Mouse (Mus musculus) embryonic facial prominence, embryonic 11.5 days (tissue): ENCODE measurements at regions not wholly inside any gene's neighbourhood (a gene's known extent, or its start where the extent isn't known, plus 50 kb on each side); places are given as distances from the start of the nearest gene placed in this dataset.

Experiments
- ATAC-seq: fragments of 200-750 bp; cut with Nextera tagmentation; replicated peaks from 2 replicates; pipeline ENCODE4 v1.8.0; 2017; ENCODE audit warnings: low read depth; ENCODE audit not compliant: insufficient number of reproducible peaks, low FRiP score, low TSS enrichment
- DNase-seq: peaks from one replicate; pipeline ENCODE4 v3.0.0-alpha.2; 2015; ENCODE audit warnings: low spot score
- H3K27ac ChIP-seq: fragments of 300-500 bp; sonication (generic); replicated peaks from 2 replicates; pipeline ENCODE4 v1.5.1; 2014; ENCODE audit warnings: mild to moderate bottlenecking, low read depth, low read length, control low read depth
- H3K27me3 ChIP-seq: fragments of 300-500 bp; sonication (generic); 2 replicates; pipeline ENCODE4 v1.6.1; 2014; ENCODE audit warnings: mild to moderate bottlenecking, low read length, moderate library complexity, mixed read lengths; ENCODE audit not compliant: control insufficient read depth, insufficient read depth
- H3K36me3 ChIP-seq: fragments of 300-500 bp; sonication (generic); replicated peaks from 2 replicates; pipeline ENCODE4 v1.6.1; 2014; ENCODE audit warnings: low read depth, mild to moderate bottlenecking, low read length, moderate library complexity, mixed read lengths; ENCODE audit not compliant: control insufficient read depth, insufficient read depth
- H3K4me1 ChIP-seq: fragments of 300-500 bp; sonication (generic); 2 replicates; pipeline ENCODE4 v1.6.1; 2014; ENCODE audit warnings: low read length, mixed read lengths; ENCODE audit not compliant: control insufficient read depth, insufficient read depth
- H3K4me2 ChIP-seq: fragments of 300-500 bp; sonication (generic); 2 replicates; pipeline ENCODE4 v1.6.1; 2014; ENCODE audit warnings: low read depth, mild to moderate bottlenecking, control low read depth, low read length, moderate library complexity
- H3K4me3 ChIP-seq: fragments of 300-500 bp; sonication (generic); 2 replicates; pipeline ENCODE4 v1.5.1; 2014; ENCODE audit warnings: low read depth, low read length, control low read depth
- H3K9ac ChIP-seq: fragments of 300-500 bp; sonication (generic); replicated peaks from 2 replicates; pipeline ENCODE4 v1.6.1; 2014; ENCODE audit warnings: mild to moderate bottlenecking, control low read depth, low read length
- H3K9me3 ChIP-seq: fragments of 300-500 bp; sonication (generic); replicated peaks from 2 replicates; pipeline ENCODE4 v1.6.1; 2016; ENCODE audit warnings: mild to moderate bottlenecking, low read length, inconsistent platforms, mixed read lengths; ENCODE audit not compliant: control insufficient read depth
- WGBS: fragments of 180-500 bp; shearing (Covaris S2); extraction: QIAGEN DNeasy Blood & Tissue Kit; methylation state at CpG from one replicate; pipeline ENCODE4 v1.1.7; 2014; 5-methylcytosine and 5-hydroxymethylcytosine counted together

DNA sequence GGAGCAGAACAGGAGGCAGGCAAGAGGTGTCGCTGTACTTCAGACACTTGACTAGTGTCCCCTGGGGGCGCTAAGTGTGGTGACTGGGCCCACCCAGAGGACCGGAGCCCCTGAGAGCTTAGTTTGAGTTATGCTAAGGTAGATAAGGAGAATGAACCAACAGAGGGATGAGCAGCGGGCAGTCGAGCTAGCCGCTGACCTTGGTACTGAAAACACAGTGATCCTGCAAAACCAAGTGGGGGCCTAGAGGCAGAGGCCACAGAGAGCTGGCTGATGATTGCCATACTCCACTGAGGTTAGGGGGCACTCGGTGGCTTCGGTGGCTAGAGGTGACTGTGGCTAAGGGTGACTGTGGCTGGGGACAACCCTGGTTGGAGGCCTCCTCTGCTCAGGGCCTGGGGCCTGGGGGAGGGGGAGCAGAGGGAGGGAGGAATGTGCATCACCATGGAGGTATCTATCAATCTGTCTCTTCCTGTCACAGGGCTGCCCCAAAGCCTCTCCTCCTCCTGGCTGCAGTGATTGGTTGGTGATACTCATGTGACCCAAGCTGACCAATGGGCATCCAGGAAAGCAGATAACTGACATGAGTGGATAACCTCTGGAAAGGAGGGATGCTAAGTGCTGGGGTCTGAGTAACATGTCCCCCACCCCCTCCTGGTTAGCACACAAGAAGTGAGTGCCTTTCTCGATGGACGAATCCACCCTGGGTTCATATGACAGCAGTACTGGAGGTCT is 80.3 kb upstream of the Igsf21 start:
- Histone ChIP-seq H3K4me3 (no peak overlapping the region), H3K27ac (no peak overlapping the region), H3K4me2 (no peak overlapping the region), H3K36me3 (no peaks in the 10 kb centered on the region), H3K9me3 (no peaks in the 10 kb centered on the region), H3K27me3 (no peaks in the 10 kb centered on the region), H3K4me1 (no peaks in the 10 kb centered on the region), H3K9ac (no peak overlapping the region)
- DNase-seq (peak; percentile 44), ATAC-seq (no peak; the same call in 1 of the 2 replicates)
- WGBS, result 30% methylated on average over 10 of the region's 10 CpGs

DNA sequence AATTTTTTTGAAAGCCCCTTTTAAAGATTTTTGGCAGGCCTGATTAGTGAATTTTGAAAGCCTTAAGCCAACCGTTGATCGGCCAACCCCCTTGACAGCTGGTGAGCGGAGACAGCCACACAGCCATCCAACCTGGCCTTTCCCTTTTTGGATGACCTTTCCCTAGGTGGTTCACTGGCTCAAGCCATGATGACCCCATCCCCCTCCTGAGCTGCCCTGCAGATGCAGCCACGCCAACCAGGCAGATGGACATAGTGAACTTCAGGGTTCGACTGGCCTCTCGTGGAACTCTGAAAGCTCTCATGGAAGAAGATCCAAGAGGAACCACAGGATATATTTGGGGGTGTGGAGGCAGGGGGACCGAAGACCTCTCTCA is 79.1 kb upstream of the Igsf21 start:
- Histone ChIP-seq H3K9ac (no peak overlapping the region), H3K27ac (no peak overlapping the region), H3K4me2 (no peak overlapping the region), H3K4me1 (no peaks in the 10 kb centered on the region), H3K9me3 (no peaks in the 10 kb centered on the region), H3K4me3 (no peak overlapping the region), H3K36me3 (no peaks in the 10 kb centered on the region), H3K27me3 (no peaks in the 10 kb centered on the region)
- DNase-seq, result no peak
- no peak for ATAC-seq
- WGBS, result 84% methylated on average over 7 of the region's 7 CpGs

DNA sequence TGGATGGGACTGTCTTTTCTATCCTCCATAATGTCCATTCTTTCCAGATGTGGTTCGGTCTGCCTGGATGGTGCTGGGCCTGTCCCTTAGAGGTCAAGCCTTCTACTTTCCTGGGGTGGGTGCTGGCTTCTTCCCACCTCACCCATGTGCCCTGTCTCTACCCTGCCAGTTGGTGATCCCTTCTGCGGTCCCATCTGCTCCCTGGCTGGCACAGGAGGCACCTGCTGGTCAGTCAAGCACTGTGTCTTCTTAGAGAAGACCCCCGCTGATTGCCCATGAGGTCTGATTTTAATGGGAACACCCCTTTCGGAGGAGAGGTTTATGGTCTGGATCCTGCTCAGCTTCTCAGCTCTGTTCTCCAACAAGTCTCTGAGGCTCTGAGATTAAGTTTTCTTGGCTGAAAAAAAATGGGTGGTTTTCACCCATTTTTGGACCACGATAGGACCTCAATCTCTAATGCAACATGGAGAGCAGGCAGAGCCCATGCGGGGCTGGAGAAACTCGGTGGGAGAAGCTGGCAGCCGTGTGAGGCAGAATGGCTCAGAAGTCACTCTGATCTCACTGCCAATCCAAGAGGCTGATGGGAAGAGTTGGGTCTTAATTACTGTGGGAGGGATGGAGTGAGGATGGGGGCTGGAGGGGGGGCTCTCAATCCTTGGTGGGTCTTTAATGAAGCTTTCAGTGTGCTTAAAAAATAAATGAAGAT is 78.5 kb upstream of the Igsf21 start:
- H3K36me3 ChIP-seq, result no peaks in the 10 kb centered on the region
- DNase-seq, result no peak
- H3K27me3 ChIP-seq, result no peaks in the 10 kb centered on the region
- H3K9ac ChIP-seq, result no peak overlapping the region
- H3K27ac ChIP-seq, result no peak overlapping the region
- ATAC-seq, result no peak
- H3K4me1 ChIP-seq, result no peaks in the 10 kb centered on the region
- H3K4me3 ChIP-seq, result no peak overlapping the region
- no peak overlapping the region for H3K4me2 ChIP-seq
- WGBS, result 84% methylated on average over 8 of the region's 8 CpGs
- no peaks in the 10 kb centered on the region for H3K9me3 ChIP-seq

DNA sequence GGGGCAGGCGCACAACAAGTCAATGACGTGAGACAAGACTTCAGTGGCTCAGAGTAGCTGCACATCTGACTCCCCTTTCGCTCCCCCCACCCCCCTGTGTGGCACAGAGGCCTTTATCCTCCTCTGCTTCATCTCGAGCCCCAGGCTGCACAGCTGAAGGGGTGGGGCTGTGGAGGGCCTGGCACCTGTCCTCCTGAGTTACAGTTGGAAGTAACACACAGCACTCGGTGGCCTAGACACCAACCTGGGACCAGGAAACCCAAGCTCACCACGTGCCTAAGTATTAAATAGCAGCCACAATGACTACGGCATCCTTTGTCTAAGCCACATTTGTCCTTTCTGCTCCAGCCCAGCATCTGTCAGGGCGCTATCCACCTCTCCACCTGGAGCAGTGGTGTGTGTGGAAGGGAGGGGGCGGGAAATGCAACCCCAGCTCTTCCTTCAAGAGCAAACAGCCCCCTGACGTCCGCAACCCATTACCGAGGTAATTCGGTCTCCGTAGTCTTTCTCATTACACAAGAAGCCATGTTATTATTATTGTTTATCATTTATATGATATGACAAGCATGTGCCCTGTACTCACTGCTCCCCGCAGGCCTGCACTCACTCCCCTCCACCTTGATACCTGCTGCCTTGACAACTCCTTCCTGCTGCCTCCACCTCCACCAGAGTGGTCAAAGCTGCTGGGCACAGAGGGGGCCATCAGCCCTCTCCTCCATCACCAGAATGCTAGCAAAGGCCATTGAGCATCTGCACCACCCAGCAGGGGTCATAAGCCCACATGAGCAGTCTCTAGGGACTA is 73.7 kb upstream of the Igsf21 start:
- Histone ChIP-seq H3K27ac (no peak overlapping the region), H3K4me1 (no peaks in the 10 kb centered on the region), H3K4me2 (no peak overlapping the region), H3K36me3 (no peaks in the 10 kb centered on the region), H3K4me3 (no peak overlapping the region), H3K9me3 (no peaks in the 10 kb centered on the region), H3K27me3 (no peaks in the 10 kb centered on the region), H3K9ac (no peak overlapping the region)
- WGBS, result 71% methylated on average over 15 of the region's 15 CpGs
- ATAC-seq (no peak), DNase-seq (no peak)

DNA sequence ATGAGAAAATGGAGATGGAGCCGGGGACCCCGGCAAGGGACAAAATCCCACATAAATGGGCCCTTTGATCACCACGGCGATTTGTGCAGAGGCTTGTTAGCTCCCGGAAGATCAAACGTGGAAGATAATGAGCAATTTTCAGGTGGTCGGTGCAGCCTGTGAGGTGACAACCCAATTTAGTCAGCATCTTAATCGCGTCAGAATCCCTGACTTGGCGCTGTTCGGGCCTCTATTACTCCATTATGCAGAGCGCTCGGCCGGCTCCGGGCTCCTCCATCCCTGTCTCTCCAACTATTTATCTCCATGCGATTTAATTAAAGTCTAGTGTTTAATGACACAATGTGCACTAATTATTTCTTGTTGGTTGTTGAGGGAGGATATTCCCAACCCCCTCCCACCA is 66.1 kb upstream of the Igsf21 start:
- no peak overlapping the region for H3K9ac ChIP-seq
- DNase-seq (no peak), ATAC-seq (no peak)
- H3K4me2 ChIP-seq, result no peak overlapping the region
- no peaks in the 10 kb centered on the region for H3K9me3 ChIP-seq
- H3K27me3 ChIP-seq, result no peaks in the 10 kb centered on the region
- 68% methylated on average over 16 of the region's 16 CpGs for WGBS
- H3K36me3 ChIP-seq, result no peaks in the 10 kb centered on the region
- no peaks in the 10 kb centered on the region for H3K4me1 ChIP-seq
- H3K4me3 ChIP-seq, result no peak overlapping the region
- no peak overlapping the region for H3K27ac ChIP-seq

DNA sequence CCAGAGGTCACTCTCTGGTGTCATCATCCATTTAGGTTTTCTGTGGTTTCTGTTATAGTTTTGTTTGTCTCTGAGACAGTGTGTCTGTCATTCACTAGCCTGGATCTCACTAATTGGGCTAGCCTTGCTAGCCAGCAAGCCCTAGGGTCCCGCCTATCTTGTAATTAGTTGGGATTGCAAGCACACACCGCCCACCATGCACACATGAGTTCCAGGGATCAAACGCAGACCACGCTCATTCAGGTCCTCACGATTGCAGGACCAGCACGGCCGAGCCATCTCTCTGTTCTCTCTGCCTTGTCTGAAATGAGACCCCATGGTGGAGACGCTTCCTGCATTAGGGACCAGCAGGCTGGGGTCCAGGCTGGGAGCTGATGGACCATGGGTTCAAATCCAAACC is 60.9 kb upstream of the Igsf21 start:
- no peak overlapping the region for H3K27ac ChIP-seq
- H3K4me2 ChIP-seq, result no peak overlapping the region
- no peaks in the 10 kb centered on the region for H3K9me3 ChIP-seq
- H3K27me3 ChIP-seq, result no peaks in the 10 kb centered on the region
- H3K36me3 ChIP-seq, result no peaks in the 10 kb centered on the region
- no peak overlapping the region for H3K4me3 ChIP-seq
- no peaks in the 10 kb centered on the region for H3K4me1 ChIP-seq
- ATAC-seq, result no peak
- DNase-seq, result no peak
- WGBS, result 83% methylated on average over 8 of the region's 8 CpGs
- no peak overlapping the region for H3K9ac ChIP-seq

DNA sequence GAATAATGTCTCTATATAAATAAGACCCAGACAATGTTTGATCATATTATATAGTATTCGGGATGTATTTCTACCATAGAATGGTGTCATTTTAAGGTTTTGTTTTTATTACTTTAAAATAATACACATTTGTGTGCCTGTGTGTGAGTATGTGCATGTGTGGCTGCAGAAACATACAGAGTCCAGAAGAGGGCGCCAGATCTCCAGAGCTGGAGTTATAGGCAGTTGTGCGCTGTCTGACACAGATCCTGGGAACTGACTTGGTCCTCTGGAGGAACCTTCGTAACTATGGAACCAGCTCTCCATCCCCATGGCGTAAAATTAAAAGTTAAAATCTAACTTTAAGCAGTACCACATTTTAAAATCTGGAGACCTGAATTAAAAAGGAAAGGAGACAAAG is 58.4 kb upstream of the Igsf21 start:
- 82% methylated on average over 5 of the region's 5 CpGs for WGBS
- Histone ChIP-seq H3K9ac (no peak overlapping the region), H3K4me2 (no peak overlapping the region), H3K27me3 (no peaks in the 10 kb centered on the region), H3K4me3 (no peak overlapping the region), H3K27ac (no peak overlapping the region), H3K36me3 (no peaks in the 10 kb centered on the region), H3K4me1 (no peaks in the 10 kb centered on the region), H3K9me3 (no peaks in the 10 kb centered on the region)
- DNase-seq (no peak), ATAC-seq (no peak)

DNA sequence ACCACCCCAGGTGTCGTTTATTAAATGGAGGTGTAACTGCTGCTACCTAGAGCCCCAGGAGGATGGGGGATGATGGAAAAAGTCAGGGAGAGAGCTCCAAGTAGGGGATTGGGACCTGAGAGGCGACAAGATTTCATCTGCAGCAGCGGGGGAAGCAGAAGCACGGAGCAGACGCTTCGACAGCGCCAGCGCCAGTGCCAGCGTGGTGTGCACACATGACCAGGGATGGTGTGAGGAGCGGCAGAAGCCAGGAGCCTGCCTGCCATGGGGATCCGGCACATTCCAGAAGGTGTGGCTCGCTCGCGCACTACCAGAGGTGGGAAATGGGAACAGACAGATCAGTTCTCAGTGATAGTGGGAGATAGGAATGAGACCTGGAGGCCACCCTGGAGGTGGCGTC is 55.1 kb upstream of the Igsf21 start:
- H3K4me3 ChIP-seq, result no peak overlapping the region
- H3K9ac ChIP-seq, result no peak overlapping the region
- 79% methylated on average over 15 of the region's 15 CpGs for WGBS
- no peaks in the 10 kb centered on the region for H3K4me1 ChIP-seq
- no peak for DNase-seq
- no peaks in the 10 kb centered on the region for H3K36me3 ChIP-seq
- no peak overlapping the region for H3K27ac ChIP-seq
- no peak for ATAC-seq
- no peaks in the 10 kb centered on the region for H3K9me3 ChIP-seq
- H3K27me3 ChIP-seq, result no peaks in the 10 kb centered on the region
- no peak overlapping the region for H3K4me2 ChIP-seq
